Mouse (Mus musculus): ENCODE measurements around the gene Gh. TPM values are rescaled to one million over a fixed set of nuclear protein-coding genes. Genes with fewer than 3 reads are reported as not detected.

The Gh gene
- polyA plus RNA-seq, 1 experiment from 2014 or later = not detected

DNA sequence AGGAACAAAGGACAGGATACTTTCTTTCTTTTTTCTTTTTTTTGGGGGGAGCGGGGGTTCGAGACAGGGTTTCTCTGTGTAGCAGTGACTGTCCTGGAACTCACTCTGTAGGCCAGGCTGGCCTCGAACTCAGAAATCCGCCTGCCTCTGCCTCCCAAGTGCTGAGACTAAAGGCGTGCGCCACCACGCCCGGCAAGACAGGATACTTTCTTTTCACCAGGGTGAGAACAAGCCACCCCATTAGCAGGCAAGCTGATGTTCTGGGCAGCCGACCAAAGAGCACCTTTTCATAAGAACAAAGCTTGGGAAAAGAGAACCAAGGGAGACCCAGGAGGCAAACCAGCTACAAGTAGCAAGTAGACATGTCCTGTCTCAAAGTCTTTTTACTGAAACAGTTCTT lies 5.1 kb upstream of the Gh start:
- no peaks in the 10 kb centered on the region for H3K27me3 ChIP-seq
- no peak overlapping the region for H3K27ac ChIP-seq (replicated peaks)
- no peaks in the 10 kb centered on the region for H3K36me3 ChIP-seq
- no peak overlapping the region for H3K4me2 ChIP-seq
- no peak for ATAC-seq (ENCODE audit: low FRiP score, low read depth)
- 81% methylated on average over 9 of the region's 9 CpGs for WGBS
- no peak overlapping the region for H3K9ac ChIP-seq
- no peaks in the 10 kb centered on the region for H3K4me1 ChIP-seq (replicated peaks)
- no peak overlapping the region for H3K4me3 ChIP-seq
- H3K9me3 ChIP-seq = no peaks in the 10 kb centered on the region

- no peaks in the 10 kb centered on the region for H3K4me1 ChIP-seq (replicated peaks)
- 79% methylated on average over 3 of the region's 3 CpGs for WGBS
- ATAC-seq (ENCODE audit: low FRiP score, low read depth) = no peak
Measured at GRCm38 (mm10) chr11:106306065-106306385, 4.4 kb upstream of the Gh start.

GRCm38 (mm10) chr11:106305348-106306064 lies 3.8 kb upstream of the Gh start:
- Histone ChIP-seq H3K36me3 (no peaks in the 10 kb centered on the region), H3K9ac (no peak overlapping the region), H3K4me1 (replicated peaks) (no peaks in the 10 kb centered on the region), H3K27ac (replicated peaks) (no peak overlapping the region), H3K4me3 (no peak overlapping the region), H3K9me3 (no peaks in the 10 kb centered on the region), H3K27me3 (no peaks in the 10 kb centered on the region), H3K4me2 (no peak overlapping the region)
- WGBS = 84% methylated on average over 10 of the region's 10 CpGs
- ATAC-seq (ENCODE audit: low FRiP score, low read depth) = no peak

More at GRCm38 (mm10) chr11:106306065-106306385, 4.4 kb upstream of the Gh start:
- Histone ChIP-seq H3K27me3 (no peaks in the 10 kb centered on the region), H3K27ac (replicated peaks) (no peak overlapping the region), H3K36me3 (no peaks in the 10 kb centered on the region), H3K9me3 (no peaks in the 10 kb centered on the region), H3K4me3 (no peak overlapping the region), H3K9ac (no peak overlapping the region), H3K4me2 (no peak overlapping the region)

GRCm38 (mm10) chr11:106302634-106303033 lies 969 bp upstream of the Gh start:
- no peak overlapping the region for H3K27ac ChIP-seq (replicated peaks)
- no peaks in the 10 kb centered on the region for H3K4me1 ChIP-seq (replicated peaks)
- no peaks in the 10 kb centered on the region for H3K9me3 ChIP-seq
- H3K4me2 ChIP-seq = no peak overlapping the region
- no peaks in the 10 kb centered on the region for H3K27me3 ChIP-seq
- H3K9ac ChIP-seq = no peak overlapping the region
- H3K4me3 ChIP-seq = no peak overlapping the region
- no peak for ATAC-seq (ENCODE audit: low FRiP score, low read depth)
- no peaks in the 10 kb centered on the region for H3K36me3 ChIP-seq
- 17% methylated on average over 2 of the region's 2 CpGs for WGBS

- WGBS = 93% methylated on average over 2 of the region's 2 CpGs
- Histone ChIP-seq H3K9me3 (no peaks in the 10 kb centered on the region), H3K4me3 (no peak overlapping the region), H3K27ac (replicated peaks) (no peak overlapping the region), H3K36me3 (no peaks in the 10 kb centered on the region), H3K9ac (no peak overlapping the region), H3K4me2 (no peak overlapping the region), H3K4me1 (replicated peaks) (no peaks in the 10 kb centered on the region), H3K27me3 (no peaks in the 10 kb centered on the region)
- no peak for ATAC-seq (ENCODE audit: low FRiP score, low read depth)
Measured at GRCm38 (mm10) chr11:106291861-106292260, 9.8 kb downstream of the Gh start.

- H3K9ac ChIP-seq = no peak overlapping the region
- no peak overlapping the region for H3K27ac ChIP-seq (replicated peaks)
- H3K27me3 ChIP-seq = no peaks in the 10 kb centered on the region
- no peaks in the 10 kb centered on the region for H3K36me3 ChIP-seq
- no peak overlapping the region for H3K4me3 ChIP-seq
- 89% methylated on average over 5 of the region's 5 CpGs for WGBS
- H3K9me3 ChIP-seq = no peaks in the 10 kb centered on the region
- ATAC-seq (ENCODE audit: low FRiP score, low read depth) = no peak
- no peak overlapping the region for H3K4me2 ChIP-seq
- no peaks in the 10 kb centered on the region for H3K4me1 ChIP-seq (replicated peaks)
Measured at GRCm38 (mm10) chr11:106290376-106290775, 11.3 kb downstream of the Gh start.

DNA sequence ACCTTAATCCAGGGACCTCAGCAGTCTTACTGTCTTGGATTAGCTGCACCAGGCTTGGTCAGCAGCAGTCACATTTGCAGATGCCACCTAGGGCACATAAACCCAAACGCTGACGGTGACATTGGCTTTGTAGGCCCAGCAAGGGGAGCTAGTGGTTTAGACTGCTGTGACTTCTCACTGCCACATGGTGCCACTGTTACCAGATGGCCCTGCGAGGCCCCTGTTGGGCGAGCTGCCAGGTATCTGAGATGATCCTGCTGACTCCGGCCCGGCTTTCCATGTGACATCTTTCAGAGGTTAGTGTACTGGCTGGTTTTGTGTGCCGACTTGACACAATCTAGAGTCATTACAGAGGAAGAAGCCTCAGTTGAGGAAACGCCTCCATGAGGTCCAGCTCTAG lies 12.3 kb downstream of the Gh start:
- Histone ChIP-seq H3K4me1 (replicated peaks) (no peaks in the 10 kb centered on the region), H3K9ac (no peak overlapping the region)
- ATAC-seq (ENCODE audit: low FRiP score, low read depth) = no peak

GRCm38 (mm10) chr11:106286987-106287386 lies 14.7 kb downstream of the Gh start:
- no peak overlapping the region for H3K9ac ChIP-seq
- no peaks in the 10 kb centered on the region for H3K27me3 ChIP-seq
- H3K9me3 ChIP-seq = no peaks in the 10 kb centered on the region
- no peak for ATAC-seq (ENCODE audit: low FRiP score, low read depth)
- H3K27ac ChIP-seq (replicated peaks) = no peak overlapping the region
- 68% methylated on average over 11 of the region's 11 CpGs for WGBS
- no peaks in the 10 kb centered on the region for H3K4me1 ChIP-seq (replicated peaks)
- H3K4me2 ChIP-seq = no peak overlapping the region
- H3K36me3 ChIP-seq = no peaks in the 10 kb centered on the region
- H3K4me3 ChIP-seq = no peak overlapping the region

More for the DNA sequence above, 12.3 kb downstream of the Gh start:
- Histone ChIP-seq H3K27ac (replicated peaks) (no peak overlapping the region), H3K4me3 (no peak overlapping the region), H3K9me3 (no peaks in the 10 kb centered on the region), H3K4me2 (no peak overlapping the region), H3K36me3 (no peaks in the 10 kb centered on the region), H3K27me3 (no peaks in the 10 kb centered on the region)
- 59% methylated on average over 8 of the region's 8 CpGs for WGBS

DNA sequence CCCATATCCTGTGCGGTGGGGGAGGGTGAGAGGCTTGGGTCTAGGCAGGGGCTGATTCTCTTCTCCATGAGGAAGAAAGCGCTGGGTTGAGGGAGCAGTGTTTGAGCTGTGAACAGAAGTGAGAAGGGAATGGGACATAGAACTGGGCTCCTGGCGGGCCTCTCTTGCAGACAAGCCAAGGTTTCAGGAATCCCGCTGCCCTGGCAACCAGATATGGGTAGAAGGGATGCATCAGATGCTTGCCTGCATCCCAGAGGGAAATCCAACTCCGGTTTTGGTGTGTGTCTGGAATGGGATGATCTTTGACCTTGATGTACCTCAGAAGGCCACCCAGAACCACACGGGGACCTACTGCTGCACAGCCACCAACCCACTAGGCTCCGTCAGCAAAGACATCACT lies 15.5 kb downstream of the Gh start:
- no peaks in the 10 kb centered on the region for H3K36me3 ChIP-seq
- no peak overlapping the region for H3K4me2 ChIP-seq
- H3K27me3 ChIP-seq = no peaks in the 10 kb centered on the region
- ATAC-seq (ENCODE audit: low FRiP score, low read depth) = no peak
- no peak overlapping the region for H3K9ac ChIP-seq
- no peaks in the 10 kb centered on the region for H3K9me3 ChIP-seq
- H3K4me3 ChIP-seq = no peak overlapping the region
- 91% methylated on average over 7 of the region's 7 CpGs for WGBS
- no peaks in the 10 kb centered on the region for H3K4me1 ChIP-seq (replicated peaks)
- no peak overlapping the region for H3K27ac ChIP-seq (replicated peaks)

- Histone ChIP-seq H3K9me3 (no peaks in the 10 kb centered on the region), H3K4me1 (replicated peaks) (no peaks in the 10 kb centered on the region), H3K4me3 (no peak overlapping the region), H3K36me3 (no peaks in the 10 kb centered on the region), H3K4me2 (no peak overlapping the region), H3K27me3 (no peaks in the 10 kb centered on the region), H3K27ac (replicated peaks) (no peak overlapping the region), H3K9ac (no peak overlapping the region)
- 68% methylated on average over 8 of the region's 8 CpGs for WGBS
- ATAC-seq (ENCODE audit: low FRiP score, low read depth) = no peak
Measured at GRCm38 (mm10) chr11:106284126-106284525, 17.5 kb downstream of the Gh start.

GRCm38 (mm10) chr11:106283371-106283770 lies 18.3 kb downstream of the Gh start:
- no peak overlapping the region for H3K4me2 ChIP-seq
- no peak for ATAC-seq (ENCODE audit: low FRiP score, low read depth)
- no peak overlapping the region for H3K4me3 ChIP-seq
- WGBS = 93% methylated on average over 4 of the region's 4 CpGs
- H3K4me1 ChIP-seq (replicated peaks) = no peaks in the 10 kb centered on the region
- no peaks in the 10 kb centered on the region for H3K36me3 ChIP-seq
- H3K27ac ChIP-seq (replicated peaks) = no peak overlapping the region
- H3K9me3 ChIP-seq = no peaks in the 10 kb centered on the region
- H3K27me3 ChIP-seq = no peaks in the 10 kb centered on the region
- no peak overlapping the region for H3K9ac ChIP-seq

- no peak for ATAC-seq (ENCODE audit: low FRiP score, low read depth)
- H3K9ac ChIP-seq = no peak overlapping the region
- no peaks in the 10 kb centered on the region for H3K27me3 ChIP-seq
- no peaks in the 10 kb centered on the region for H3K4me1 ChIP-seq (replicated peaks)
- H3K4me3 ChIP-seq = no peak overlapping the region
- no peak overlapping the region for H3K4me2 ChIP-seq
- WGBS = 89% methylated on average over 6 of the region's 6 CpGs
- no peaks in the 10 kb centered on the region for H3K36me3 ChIP-seq
- no peaks in the 10 kb centered on the region for H3K9me3 ChIP-seq
- H3K27ac ChIP-seq (replicated peaks) = no peak overlapping the region
Measured at GRCm38 (mm10) chr11:106282452-106282851, 19.2 kb downstream of the Gh start.

GRCm38 (mm10) chr11:106276454-106276853 lies 25.2 kb downstream of the Gh start, which contains the start of gene Tcam1:
Gene Tcam1, plus strand, starts transcription at chr11:106276672.
- Histone ChIP-seq H3K9me3 (no peaks in the 10 kb centered on the region), H3K4me3 (peak within 1 kb of the TSS; percentile 23), H3K9ac (no peak within 1 kb of the TSS), H3K27me3 (no peaks in the 10 kb centered on the region), H3K4me2 (peak within 1 kb of the TSS; percentile 55), H3K36me3 (no peaks in the 10 kb centered on the region), H3K4me1 (replicated peaks) (peaks cover 14% of the 10 kb centered on the region), H3K27ac (replicated peaks) (no peak within 1 kb of the TSS)
- WGBS = 10% methylated on average over 25 of the region's 25 CpGs
- peak; percentile 66 for ATAC-seq (ENCODE audit: low FRiP score, low read depth)

Data from hindbrain, embryonic 15.5 days (tissue).